Mouse (Mus musculus): ENCODE data around the gene Vegfa. TPM values are rescaled to one million over a fixed set of nuclear protein-coding genes. Genes with fewer than 3 reads are reported as not detected.

Gene Vegfa
- total and polyA plus RNA-seq, 2 experiments = 120 to 288 TPM

GRCm38 (mm10) chr17:46055736-46056135 lies 23.6 kb upstream of the Vegfa start:
- Histone ChIP-seq H3K9ac (ENCODE audit: low read depth, low read length) (no peak overlapping the region; the same call in 1 of the 2 replicates), H3K36me3 (ENCODE audit: control insufficient read depth, insufficient read depth, low read length) (no peaks in the 10 kb centered on the region), H3K4me3 (ENCODE audit: insufficient read depth, low read depth, low read length) (no peak overlapping the region), H3K27ac (replicated peaks; ENCODE audit: insufficient read depth, low read depth, low read length) (peak overlapping the region; percentile 95), H3K4me1 (ENCODE audit: control insufficient read depth, insufficient read depth, low read length) (peaks cover 40% of the 10 kb centered on the region), H3K79me2 (ENCODE audit: control insufficient read depth, insufficient read depth, low read length) (no peaks in the 10 kb centered on the region), H3K27me3 (ENCODE audit: control insufficient read depth, insufficient read depth, low read length) (no peaks in the 10 kb centered on the region)
- WGBS = 29% methylated on average over 7 of the region's 7 CpGs
- peak; percentile 61 for DNase-seq (ENCODE audit: extremely low read depth, low read depth, low spot score)
- TF ChIP-seq POLR2A (IDR thresholded peaks at IDR 0.05; ENCODE audit: extremely low read depth, insufficient read depth, low read length) (no peak), CTCF (IDR thresholded peaks at IDR 0.05; ENCODE audit: low read depth, low read length) (no peak)

DNA sequence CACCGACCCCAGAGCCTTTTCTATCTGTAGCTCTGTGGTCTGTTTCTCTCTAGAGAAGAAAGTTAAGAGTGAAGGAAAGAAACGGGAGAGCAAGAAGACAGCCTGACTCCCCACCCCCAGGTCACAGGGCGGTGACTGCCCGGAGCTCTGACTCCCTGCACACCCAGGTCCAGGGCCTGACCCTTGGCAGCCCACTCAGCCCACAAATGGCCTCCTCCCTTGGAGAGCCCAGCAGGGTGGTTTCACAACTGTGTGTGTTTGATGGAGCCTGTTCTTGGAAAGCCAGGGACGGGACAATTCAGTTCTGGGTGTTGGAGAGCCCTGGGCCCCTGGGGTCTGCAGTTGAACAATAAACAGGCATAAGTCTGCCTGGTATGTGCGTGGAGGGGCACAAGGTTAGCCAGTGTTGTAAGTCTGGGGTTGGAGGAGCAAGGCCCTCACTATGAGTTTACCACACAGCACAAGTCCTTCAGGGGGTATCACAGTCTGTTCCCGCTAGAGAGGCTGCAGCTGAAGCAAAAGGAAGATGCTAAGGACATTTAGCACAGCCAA lies 21.2 kb upstream of the Vegfa start:
- H3K36me3 ChIP-seq (ENCODE audit: control insufficient read depth, insufficient read depth, low read length) = no peaks in the 10 kb centered on the region
- no peaks in the 10 kb centered on the region for H3K27me3 ChIP-seq (ENCODE audit: control insufficient read depth, insufficient read depth, low read length)
- peaks cover 38% of the 10 kb centered on the region for H3K4me1 ChIP-seq (ENCODE audit: control insufficient read depth, insufficient read depth, low read length)
- H3K27ac ChIP-seq (replicated peaks; ENCODE audit: insufficient read depth, low read depth, low read length) = peak overlapping the region; percentile 55
- H3K79me2 ChIP-seq (ENCODE audit: control insufficient read depth, insufficient read depth, low read length) = no peaks in the 10 kb centered on the region
- TF ChIP-seq POLR2A (IDR thresholded peaks at IDR 0.05; ENCODE audit: extremely low read depth, insufficient read depth, low read length) = no peak
- TF ChIP-seq CTCF (IDR thresholded peaks at IDR 0.05; ENCODE audit: low read depth, low read length) = no peak
- DNase-seq (ENCODE audit: extremely low read depth, low read depth, low spot score) = peak; percentile 93
- no peak overlapping the region for H3K9ac ChIP-seq (ENCODE audit: low read depth, low read length)
- no peak overlapping the region for H3K4me3 ChIP-seq (ENCODE audit: insufficient read depth, low read depth, low read length)
- WGBS = 34% methylated on average over 7 of the region's 7 CpGs

- Histone ChIP-seq H3K27me3 (ENCODE audit: control insufficient read depth, insufficient read depth, low read length) (no peaks in the 10 kb centered on the region), H3K4me3 (ENCODE audit: insufficient read depth, low read depth, low read length) (no peak overlapping the region), H3K36me3 (ENCODE audit: control insufficient read depth, insufficient read depth, low read length) (no peaks in the 10 kb centered on the region), H3K27ac (replicated peaks; ENCODE audit: insufficient read depth, low read depth, low read length) (0 out of 2 replicates have a peak overlapping the region, but pooled peaks have one; percentile 37), H3K4me1 (ENCODE audit: control insufficient read depth, insufficient read depth, low read length) (peaks cover 38% of the 10 kb centered on the region), H3K9ac (ENCODE audit: low read depth, low read length) (no peak overlapping the region), H3K79me2 (ENCODE audit: control insufficient read depth, insufficient read depth, low read length) (no peaks in the 10 kb centered on the region)
- TF ChIP-seq POLR2A (IDR thresholded peaks at IDR 0.05; ENCODE audit: extremely low read depth, insufficient read depth, low read length) (no peak), CTCF (IDR thresholded peaks at IDR 0.05; ENCODE audit: low read depth, low read length) (no peak)
- 52% methylated on average over 3 of the region's 3 CpGs for WGBS
- no peak for DNase-seq (ENCODE audit: extremely low read depth, low read depth, low spot score)
Observed at GRCm38 (mm10) chr17:46052146-46052545, 20.0 kb upstream of the Vegfa start.

- Histone ChIP-seq H3K27ac (replicated peaks; ENCODE audit: insufficient read depth, low read depth, low read length) (peak overlapping the region; percentile 71), H3K79me2 (ENCODE audit: control insufficient read depth, insufficient read depth, low read length) (no peaks in the 10 kb centered on the region), H3K9ac (ENCODE audit: low read depth, low read length) (no peak overlapping the region; the same call in 1 of the 2 replicates), H3K4me3 (ENCODE audit: insufficient read depth, low read depth, low read length) (no peak overlapping the region), H3K36me3 (ENCODE audit: control insufficient read depth, insufficient read depth, low read length) (no peaks in the 10 kb centered on the region), H3K4me1 (ENCODE audit: control insufficient read depth, insufficient read depth, low read length) (peaks cover 32% of the 10 kb centered on the region), H3K27me3 (ENCODE audit: control insufficient read depth, insufficient read depth, low read length) (no peaks in the 10 kb centered on the region)
- 16% methylated on average over 5 of the region's 5 CpGs for WGBS
- TF ChIP-seq CTCF (IDR thresholded peaks at IDR 0.05; ENCODE audit: low read depth, low read length) (no peak), POLR2A (IDR thresholded peaks at IDR 0.05; ENCODE audit: extremely low read depth, insufficient read depth, low read length) (no peak)
- DNase-seq (ENCODE audit: extremely low read depth, low read depth, low spot score) = peak; percentile 95
Observed at GRCm38 (mm10) chr17:46051356-46051755, 19.2 kb upstream of the Vegfa start.

DNA sequence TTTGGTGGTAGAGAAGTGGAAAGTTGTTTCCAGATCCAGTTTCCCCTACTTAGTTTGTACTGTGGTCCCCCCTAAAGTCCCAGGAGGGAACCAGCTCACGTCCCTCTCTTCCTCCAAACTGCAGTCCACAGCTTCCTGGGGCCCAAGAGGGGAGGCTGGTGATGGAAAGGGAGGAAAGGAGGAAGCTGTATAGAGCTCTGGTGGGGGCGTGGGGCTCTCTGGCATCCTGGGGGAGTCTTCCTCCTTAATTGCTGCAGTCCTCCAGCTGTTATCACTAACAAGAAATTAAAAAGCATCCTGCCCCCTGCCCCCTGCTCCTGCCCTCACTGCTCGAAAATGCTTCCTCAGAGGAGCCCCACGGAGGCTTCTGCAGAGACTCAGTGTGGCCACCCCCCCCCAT lies 17.4 kb upstream of the Vegfa start:
- no peak for TF ChIP-seq POLR2A (IDR thresholded peaks at IDR 0.05; ENCODE audit: extremely low read depth, insufficient read depth, low read length)
- TF ChIP-seq CTCF (IDR thresholded peaks at IDR 0.05; ENCODE audit: low read depth, low read length) = no peak
- Histone ChIP-seq H3K79me2 (ENCODE audit: control insufficient read depth, insufficient read depth, low read length) (no peaks in the 10 kb centered on the region), H3K9ac (ENCODE audit: low read depth, low read length) (no peak overlapping the region), H3K36me3 (ENCODE audit: control insufficient read depth, insufficient read depth, low read length) (no peaks in the 10 kb centered on the region), H3K4me1 (ENCODE audit: control insufficient read depth, insufficient read depth, low read length) (peaks cover 26% of the 10 kb centered on the region), H3K4me3 (ENCODE audit: insufficient read depth, low read depth, low read length) (no peak overlapping the region), H3K27ac (replicated peaks; ENCODE audit: insufficient read depth, low read depth, low read length) (no peak overlapping the region), H3K27me3 (ENCODE audit: control insufficient read depth, insufficient read depth, low read length) (no peaks in the 10 kb centered on the region)
- no peak for DNase-seq (ENCODE audit: extremely low read depth, low read depth, low spot score)
- 73% methylated on average over 4 of the region's 4 CpGs for WGBS

GRCm38 (mm10) chr17:46048184-46048583 lies 16.0 kb upstream of the Vegfa start:
- TF ChIP-seq POLR2A (IDR thresholded peaks at IDR 0.05; ENCODE audit: extremely low read depth, insufficient read depth, low read length) (no peak), CTCF (IDR thresholded peaks at IDR 0.05; ENCODE audit: low read depth, low read length) (no peak)
- DNase-seq (ENCODE audit: extremely low read depth, low read depth, low spot score) = no peak
- Histone ChIP-seq H3K79me2 (ENCODE audit: control insufficient read depth, insufficient read depth, low read length) (no peaks in the 10 kb centered on the region), H3K36me3 (ENCODE audit: control insufficient read depth, insufficient read depth, low read length) (no peaks in the 10 kb centered on the region), H3K27ac (replicated peaks; ENCODE audit: insufficient read depth, low read depth, low read length) (no peak overlapping the region), H3K4me1 (ENCODE audit: control insufficient read depth, insufficient read depth, low read length) (peaks cover 21% of the 10 kb centered on the region), H3K4me3 (ENCODE audit: insufficient read depth, low read depth, low read length) (no peak overlapping the region), H3K27me3 (ENCODE audit: control insufficient read depth, insufficient read depth, low read length) (no peaks in the 10 kb centered on the region), H3K9ac (ENCODE audit: low read depth, low read length) (no peak overlapping the region)
- WGBS = over 99% methylated on average over 4 of the region's 4 CpGs

Data from liver, adult 2 months (tissue).